20 mouse cellular contexts compared by ENCODE assay signal in the genomic region with DNA sequence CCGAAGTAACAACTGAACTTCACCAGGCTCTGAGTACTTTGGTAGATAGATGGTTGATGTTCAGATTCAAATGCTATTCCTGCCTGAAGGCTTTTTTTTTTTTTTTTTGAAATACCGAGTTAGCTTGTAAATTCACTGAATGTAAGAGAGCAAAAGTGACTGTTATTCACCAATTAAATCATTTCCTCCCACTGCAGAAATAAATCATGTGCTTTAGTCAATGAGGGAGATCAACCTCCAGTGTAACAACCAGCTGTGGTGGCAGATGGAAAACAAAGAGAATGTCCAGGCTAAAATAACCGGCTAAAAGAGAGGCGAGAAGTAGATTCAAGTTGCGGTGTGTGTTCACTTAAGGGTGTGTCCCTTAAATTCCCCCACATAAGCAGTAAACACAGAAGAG.
"Had no signal": no experiment of that assay in that cellular context is flagged by ENCODE, and none has a peak within 500 bp of the region (broad histone marks: within the 10 kb centered on the region; RNA-seq: fewer than 3 reads in every experiment).

No protein-coding gene starts in this region.

- H3K4me2 ChIP-seq: lung, embryonic 14.5 days; midbrain, embryonic 11.5 days; midbrain, embryonic 13.5 days; neural tube, embryonic 13.5 days; neural tube, embryonic 15.5 days; stomach, embryonic 15.5 days had no signal

- H3K9ac ChIP-seq: lung, embryonic 14.5 days; midbrain, embryonic 13.5 days; neural tube, embryonic 13.5 days; neural tube, embryonic 15.5 days; stomach, embryonic 15.5 days had no signal

- H3K9me3 ChIP-seq: midbrain, embryonic 13.5 days; neural tube, embryonic 13.5 days; neural tube, embryonic 15.5 days; stomach, embryonic 15.5 days had no signal

- H3K27ac ChIP-seq: midbrain, embryonic 13.5 days; neural tube, embryonic 13.5 days; neural tube, embryonic 15.5 days; stomach, embryonic 15.5 days; stomach, postnatal 0 days had no signal

- H3K4me3 ChIP-seq: midbrain, embryonic 13.5 days; myocyte; neural tube, embryonic 13.5 days; neural tube, embryonic 15.5 days; stomach, embryonic 15.5 days had no signal

- H3K36me3 ChIP-seq: midbrain, embryonic 13.5 days; neural tube, embryonic 13.5 days; neural tube, embryonic 15.5 days; stomach, embryonic 15.5 days had no signal

- H3K4me1 ChIP-seq: midbrain, embryonic 13.5 days; neural tube, embryonic 13.5 days; neural tube, embryonic 15.5 days; stomach, embryonic 15.5 days had no signal

- H3K27me3 ChIP-seq: midbrain, embryonic 13.5 days; neural tube, embryonic 13.5 days; neural tube, embryonic 15.5 days; stomach, embryonic 15.5 days had no signal

- DNase-seq: lung, adult 18-20 months; lung, embryonic 14.5 days; lung, postnatal 10 days; lung, postnatal 4 days; retina, postnatal 1 day; right cerebral cortex, adult 18-20 months; right cerebral cortex, postnatal 25 days; right cerebral cortex, postnatal 4 days; spleen, adult 18-20 months; thymus, adult 2 months; thymus, postnatal 25 days; thymus, postnatal 4 days had no signal

- ATAC-seq: midbrain, embryonic 13.5 days; midbrain, embryonic 16.5 days had no signal
